Mouse (Mus musculus): ENCODE data around the gene Gm10408. TPM values are rescaled to one million over a fixed set of nuclear protein-coding genes. Genes with fewer than 3 reads are reported as not detected.
"Not testable (repeated sequence)": the region's sequence is repeated elsewhere in the genome, so short reads cannot be mapped to it uniquely, and the experiment has no call there.

Gene Gm10408
- polyA plus RNA-seq (2014; fragmentation: Nextera tagmentation; extraction: Ambion mirVana) = not detected in 2 replicates

DNA sequence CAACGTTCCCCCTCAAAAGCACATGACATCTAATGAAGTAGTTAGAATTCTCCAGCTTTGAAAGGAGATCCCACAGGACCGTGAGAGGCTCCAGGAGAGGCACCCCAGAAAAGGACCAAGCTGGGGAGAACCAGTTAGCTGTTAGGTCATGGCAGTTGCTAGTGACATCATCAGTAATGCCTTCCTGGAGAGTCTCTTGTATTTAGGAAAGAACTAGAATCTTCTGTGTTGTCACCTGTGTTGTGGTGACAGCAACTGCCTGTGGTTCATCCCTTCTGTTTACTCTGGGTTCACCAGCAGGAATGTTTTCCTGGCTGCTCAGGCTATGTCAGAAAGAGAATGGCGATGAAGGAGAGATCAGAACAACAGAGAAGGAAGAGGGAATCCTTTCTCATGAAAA, at the start of gene Gm10408:
Gene Gm10408 (plus strand): TSS at position 301 of the 400 bp plus-strand sequence.
- H3K36me3 ChIP-seq (replicated peaks; ENCODE audit: control insufficient read depth, insufficient read depth); ATAC-seq (ENCODE audit: low FRiP score); H3K27me3 ChIP-seq (ENCODE audit: control insufficient read depth, insufficient read depth, low read length); H3K27ac ChIP-seq; H3K4me2 ChIP-seq (replicated peaks); DNase-seq (ENCODE audit: low spot score); H3K4me1 ChIP-seq (replicated peaks; ENCODE audit: control insufficient read depth, insufficient read depth, low read length); H3K4me3 ChIP-seq (replicated peaks; ENCODE audit: low read length); H3K9me3 ChIP-seq (ENCODE audit: control insufficient read depth, low read length); H3K9ac ChIP-seq: not testable (repeated sequence)
- no CpG with 5 or more reads among the region's 3 CpGs for WGBS

DNA sequence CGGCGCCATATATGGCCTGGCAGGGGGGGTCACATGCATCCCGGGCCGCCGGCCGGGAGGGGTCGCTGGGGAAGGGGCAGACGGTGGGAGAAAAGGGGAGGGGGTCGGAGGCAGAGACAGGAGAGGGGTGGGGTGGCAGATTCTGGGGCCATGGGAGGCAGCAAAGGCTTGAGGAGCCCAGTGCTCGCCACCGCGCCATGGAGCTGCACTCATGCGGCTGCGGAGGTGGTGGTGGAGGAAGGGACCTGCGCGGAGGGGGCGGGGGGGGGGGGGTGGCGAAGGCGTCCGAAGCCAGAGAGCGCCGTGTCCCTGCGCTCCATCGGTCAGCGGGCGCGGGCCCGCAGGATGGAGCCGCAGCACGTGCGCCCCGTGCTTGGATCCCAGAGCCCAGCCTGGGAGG, 36.9 kb upstream of the Gm10408 start, which contains the start of gene Gm10409:
Gene Gm10409 (plus strand): TSS at position 301 of the 400 bp plus-strand sequence.
- not testable (repeated sequence) for H3K9ac ChIP-seq; ATAC-seq (ENCODE audit: low FRiP score); H3K4me2 ChIP-seq (replicated peaks)

DNA sequence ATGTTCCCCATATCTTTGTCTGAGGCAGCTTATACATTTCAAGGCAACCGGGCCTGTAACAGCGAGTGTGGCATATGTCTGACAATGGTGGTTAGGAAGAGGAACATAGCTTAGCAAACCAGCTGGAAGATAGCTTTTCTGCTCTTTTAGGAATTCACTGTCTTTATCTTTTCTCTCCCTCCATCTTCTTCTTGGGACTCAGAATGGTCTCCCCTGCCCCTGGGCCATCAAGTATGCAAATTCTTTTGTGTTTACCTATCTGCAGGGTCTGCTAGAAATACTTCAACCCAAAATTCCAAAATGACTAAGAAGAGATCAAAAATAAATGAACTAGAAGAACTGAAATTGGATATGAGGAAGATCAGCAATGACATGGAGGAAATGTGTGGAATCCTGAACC, 21.4 kb upstream of the Gm10408 start, which contains the start of gene Gm3005:
Gene Gm3005 (plus strand): TSS at position 301 of the 400 bp plus-strand sequence.
- H3K9ac ChIP-seq; H3K4me2 ChIP-seq (replicated peaks); H3K27ac ChIP-seq; H3K36me3 ChIP-seq (replicated peaks; ENCODE audit: control insufficient read depth, insufficient read depth); H3K4me3 ChIP-seq (replicated peaks; ENCODE audit: low read length); H3K27me3 ChIP-seq (ENCODE audit: control insufficient read depth, insufficient read depth, low read length); ATAC-seq (ENCODE audit: low FRiP score); H3K4me1 ChIP-seq (replicated peaks; ENCODE audit: control insufficient read depth, insufficient read depth, low read length); DNase-seq (ENCODE audit: low spot score); H3K9me3 ChIP-seq (ENCODE audit: control insufficient read depth, low read length): not testable (repeated sequence)
- no CpG with 5 or more reads among the region's 2 CpGs for WGBS

More for the DNA sequence above, 36.9 kb upstream of the Gm10408 start, which contains the start of gene Gm10409:
- not testable (repeated sequence) for H3K27me3 ChIP-seq (ENCODE audit: control insufficient read depth, insufficient read depth, low read length); H3K27ac ChIP-seq; H3K4me3 ChIP-seq (replicated peaks; ENCODE audit: low read length); H3K36me3 ChIP-seq (replicated peaks; ENCODE audit: control insufficient read depth, insufficient read depth); H3K9me3 ChIP-seq (ENCODE audit: control insufficient read depth, low read length); DNase-seq (ENCODE audit: low spot score); H3K4me1 ChIP-seq (replicated peaks; ENCODE audit: control insufficient read depth, insufficient read depth, low read length)
- no CpG with 5 or more reads among the region's 32 CpGs for WGBS

Other genes starting within 250 kb of the Gm10408 start
- gene D830030K20Rik, start 240.9 kb upstream of the Gm10408 start, polyA plus RNA-seq (2014; fragmentation: Nextera tagmentation; extraction: Ambion mirVana) = 27.3 and 28.4 TPM in 2 replicates
- 0.58 TPM in 1 of 2 replicates, not detected in the other for gene Gm2956, start 116.8 kb upstream of the Gm10408 start, polyA plus RNA-seq (2014; fragmentation: Nextera tagmentation; extraction: Ambion mirVana)
- gene Gm10413, start 54.3 kb upstream of the Gm10408 start, polyA plus RNA-seq (2014; fragmentation: Nextera tagmentation; extraction: Ambion mirVana) = not detected in 2 replicates
- 21.5 and 21.7 TPM in 2 replicates for gene Gm10409, start 36.8 kb upstream of the Gm10408 start, polyA plus RNA-seq (2014; fragmentation: Nextera tagmentation; extraction: Ambion mirVana)
- gene Gm3005, start 21.3 kb upstream of the Gm10408 start, polyA plus RNA-seq (2014; fragmentation: Nextera tagmentation; extraction: Ambion mirVana) = 9.0 and 12.1 TPM in 2 replicates
- not detected in 2 replicates for gene Gm3012, start 185.1 kb downstream of the Gm10408 start, polyA plus RNA-seq (2014; fragmentation: Nextera tagmentation; extraction: Ambion mirVana)
- gene Gm3020, start 202.7 kb downstream of the Gm10408 start, polyA plus RNA-seq (2014; fragmentation: Nextera tagmentation; extraction: Ambion mirVana) = 21.5 and 21.7 TPM in 2 replicates
- gene Gm3043, start 239.4 kb downstream of the Gm10408 start, polyA plus RNA-seq (2014; fragmentation: Nextera tagmentation; extraction: Ambion mirVana) = 0.27 TPM in 1 of 2 replicates, not detected in the other